Mouse (Mus musculus) kidney, postnatal 0 days (tissue): ENCODE data around the gene Nelfb. TPM values are rescaled to one million over a fixed set of nuclear protein-coding genes. Genes with fewer than 3 reads are reported as not detected.

ENCODE experiments used
- ATAC-seq: fragments of 200-750 bp; cut with Nextera tagmentation; replicated peaks from 2 replicates; pipeline ENCODE4 v1.8.0; 2017; ENCODE audit warnings: low read depth, moderate number of reproducible peaks, moderate TSS enrichment, moderate library complexity; ENCODE audit not compliant: low FRiP score
- DNase-seq: peaks from one replicate; pipeline ENCODE4 v3.0.0-alpha.2; 2016; ENCODE audit warnings: low spot score
- H3K27ac ChIP-seq: fragments of 300-500 bp; sonication (generic); 2 replicates; pipeline ENCODE4 v1.5.1; 2014; ENCODE audit warnings: mild to moderate bottlenecking
- H3K27me3 ChIP-seq: fragments of 300-500 bp; sonication (generic); 2 replicates; pipeline ENCODE4 v1.6.1; 2014; ENCODE audit warnings: low read length, mixed read lengths; ENCODE audit not compliant: insufficient read depth
- H3K36me3 ChIP-seq: fragments of 300-500 bp; sonication (generic); 2 replicates; pipeline ENCODE4 v1.6.1; 2014; ENCODE audit warnings: low read length, mixed read lengths; ENCODE audit not compliant: insufficient read depth
- H3K4me1 ChIP-seq: fragments of 300-500 bp; sonication (generic); replicated peaks from 2 replicates; pipeline ENCODE4 v1.6.1; 2014; ENCODE audit warnings: antibody characterized with exemption, low read length, mixed read lengths; ENCODE audit not compliant: insufficient read depth
- H3K4me2 ChIP-seq: fragments of 300-500 bp; sonication (generic); 2 replicates; pipeline ENCODE4 v1.6.1; 2014; ENCODE audit warnings: mild to moderate bottlenecking, low read length, moderate library complexity, mixed read lengths
- H3K4me3 ChIP-seq: fragments of 300-500 bp; sonication (generic); replicated peaks from 2 replicates; pipeline ENCODE4 v1.5.1; 2014; ENCODE audit warnings: low read depth, low read length
- H3K9ac ChIP-seq: fragments of 300-500 bp; sonication (generic); 2 replicates; pipeline ENCODE4 v1.6.1; 2014; ENCODE audit warnings: low read depth, low read length
- H3K9me3 ChIP-seq: fragments of 300-500 bp; sonication (generic); replicated peaks from 2 replicates; pipeline ENCODE4 v1.6.1; 2016; ENCODE audit warnings: low read length, inconsistent platforms, mixed read lengths
- CTCF ChIP-seq: IDR thresholded peaks from 2 replicates; pipeline ENCODE4 v1.5.1; 2016; ENCODE audit warnings: antibody characterized with exemption, low read depth, mild to moderate bottlenecking, moderate library complexity
- WGBS: fragments of 180-500 bp; shearing (Covaris S2); extraction: QIAGEN DNeasy Blood & Tissue Kit; methylation state at CpG from one replicate; pipeline ENCODE4 v1.1.7; 2014; 5-methylcytosine and 5-hydroxymethylcytosine counted together
- polyA plus RNA-seq: library from polyadenylated mRNA; unstranded; fragments of >200 nt; fragmentation: Nextera tagmentation; extraction: Ambion mirVana; gene quantifications from 2 replicates; pipeline ENCODE4 v1.2.1, GENCODE M21; 2015

Gene Nelfb
- polyA plus RNA-seq, 1 experiment from 2014 or later = 74.0 TPM

DNA sequence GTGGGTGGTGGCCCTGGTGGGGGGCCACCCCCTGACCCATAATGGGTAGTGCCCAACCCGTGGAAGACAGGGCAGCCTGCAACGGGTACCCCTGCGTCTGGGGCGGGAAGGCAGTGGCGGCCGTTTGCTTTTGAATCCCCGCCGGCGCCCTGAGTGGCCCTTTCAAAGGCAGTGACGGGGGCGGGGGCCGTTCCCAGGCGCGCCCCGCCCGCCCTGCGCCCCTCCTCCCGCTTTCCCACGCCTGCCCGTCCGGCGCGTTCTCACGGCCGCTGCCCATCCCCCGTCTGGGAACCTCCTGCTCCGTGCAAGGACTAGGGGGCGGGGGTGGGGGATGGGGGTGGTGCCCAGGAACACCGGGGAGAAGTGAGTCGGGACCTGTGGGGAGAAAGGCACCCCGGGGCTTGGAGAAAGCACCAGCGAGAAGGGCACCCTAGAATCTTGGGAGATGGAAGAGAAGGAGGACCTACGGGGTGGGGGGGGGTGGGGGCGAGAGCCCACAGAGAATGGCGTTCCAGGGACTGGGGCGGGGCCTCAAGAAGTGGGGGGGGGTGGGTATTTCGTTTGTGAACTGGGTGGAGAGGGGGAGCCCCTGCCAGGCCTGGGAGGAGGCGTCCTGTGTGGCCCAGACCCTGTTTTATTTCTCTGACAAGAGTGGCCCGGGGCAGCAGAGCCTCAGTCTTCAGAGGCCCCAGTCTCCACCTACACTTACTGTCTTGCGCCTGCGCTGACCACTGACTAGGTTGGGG lies 43.2 kb downstream of the Nelfb start:
- H3K9me3 ChIP-seq = no peaks in the 10 kb centered on the region
- peak overlapping the region; percentile 62 for H3K9ac ChIP-seq
- no peaks in the 10 kb centered on the region for H3K27me3 ChIP-seq
- H3K36me3 ChIP-seq = no peaks in the 10 kb centered on the region
- no peak for TF ChIP-seq CTCF
- under 1% methylated on average over 39 of the region's 41 CpGs for WGBS
- DNase-seq (peak; percentile 78), ATAC-seq (peak; percentile 52)
- H3K4me1 ChIP-seq = peaks cover 31% of the 10 kb centered on the region
- H3K4me2 ChIP-seq = peak overlapping the region; percentile 95
- H3K27ac ChIP-seq = peak overlapping the region; percentile 83
- H3K4me3 ChIP-seq = peak overlapping the region; percentile 47

GRCm38 (mm10) chr2:25167481-25167880 lies 43.8 kb downstream of the Nelfb start:
- Histone ChIP-seq H3K36me3 (no peaks in the 10 kb centered on the region), H3K27ac (peak overlapping the region; percentile 83), H3K4me1 (peaks cover 33% of the 10 kb centered on the region), H3K9me3 (no peaks in the 10 kb centered on the region), H3K9ac (peak overlapping the region; percentile 62; the same call in 1 of the 2 replicates), H3K4me3 (peak overlapping the region; percentile 47; the same call in 1 of the 2 replicates), H3K27me3 (no peaks in the 10 kb centered on the region), H3K4me2 (peak overlapping the region; percentile 95)
- WGBS = 13% methylated on average over 4 of the region's 4 CpGs
- ATAC-seq (no peak), DNase-seq (no peak)
- no peak for TF ChIP-seq CTCF

DNA sequence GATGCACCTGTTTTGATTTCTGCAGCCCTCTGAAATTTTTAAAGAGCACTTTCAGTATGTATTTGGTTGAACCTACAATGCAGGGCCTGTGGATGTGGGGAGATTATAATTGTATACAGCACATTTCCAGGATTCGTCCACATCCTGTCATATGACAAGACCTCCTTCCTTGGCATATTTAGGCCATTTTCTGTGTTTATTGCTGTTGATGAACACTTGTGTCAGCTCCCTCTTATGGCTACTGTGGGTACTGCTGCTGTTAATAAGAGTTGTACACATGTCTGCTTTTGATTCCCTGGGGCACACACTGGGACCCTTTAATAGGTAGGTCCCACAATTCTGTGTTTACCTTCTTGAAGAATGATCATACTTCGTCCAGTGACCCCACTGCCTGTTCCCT lies 53.6 kb downstream of the Nelfb start:
- peak; percentile 69 for TF ChIP-seq CTCF
- 54% methylated on average over 2 of the region's 2 CpGs for WGBS
- DNase-seq = peak; percentile 61

GRCm38 (mm10) chr2:25156990-25157389 lies 54.3 kb downstream of the Nelfb start:
- no peak for ATAC-seq
- no peak overlapping the region for H3K4me3 ChIP-seq
- no peak overlapping the region for H3K9ac ChIP-seq
- H3K4me2 ChIP-seq = no peak overlapping the region
- WGBS = 33% methylated on average over 2 of the region's 2 CpGs
- no peak for DNase-seq
- TF ChIP-seq CTCF = peak; percentile 60
- no peaks in the 10 kb centered on the region for H3K27me3 ChIP-seq
- H3K4me1 ChIP-seq = no peaks in the 10 kb centered on the region
- H3K9me3 ChIP-seq = no peaks in the 10 kb centered on the region
- H3K27ac ChIP-seq = no peak overlapping the region
- no peaks in the 10 kb centered on the region for H3K36me3 ChIP-seq

More for the DNA sequence above, 53.6 kb downstream of the Nelfb start:
- no peaks in the 10 kb centered on the region for H3K9me3 ChIP-seq
- H3K27ac ChIP-seq = no peak overlapping the region
- H3K4me3 ChIP-seq = no peak overlapping the region
- no peaks in the 10 kb centered on the region for H3K4me1 ChIP-seq
- H3K9ac ChIP-seq = no peak overlapping the region
- no peak for ATAC-seq
- no peak overlapping the region for H3K4me2 ChIP-seq
- H3K36me3 ChIP-seq = no peaks in the 10 kb centered on the region
- no peaks in the 10 kb centered on the region for H3K27me3 ChIP-seq

- no peaks in the 10 kb centered on the region for H3K9me3 ChIP-seq
- no peak overlapping the region for H3K9ac ChIP-seq
- no peak overlapping the region for H3K4me3 ChIP-seq
- no peak overlapping the region for H3K27ac ChIP-seq
- DNase-seq = no peak
- no peak for ATAC-seq
- 86% methylated on average over 3 of the region's 3 CpGs for WGBS
- no peaks in the 10 kb centered on the region for H3K4me1 ChIP-seq
- no peaks in the 10 kb centered on the region for H3K27me3 ChIP-seq
- no peak overlapping the region for H3K4me2 ChIP-seq
- no peaks in the 10 kb centered on the region for H3K36me3 ChIP-seq
- TF ChIP-seq CTCF = no peak
Observed at GRCm38 (mm10) chr2:25156177-25156576, 55.1 kb downstream of the Nelfb start.

- Histone ChIP-seq H3K4me2 (no peak overlapping the region), H3K27ac (no peak overlapping the region), H3K27me3 (no peaks in the 10 kb centered on the region), H3K36me3 (no peaks in the 10 kb centered on the region), H3K9me3 (no peaks in the 10 kb centered on the region), H3K9ac (no peak overlapping the region), H3K4me1 (no peaks in the 10 kb centered on the region), H3K4me3 (no peak overlapping the region)
- TF ChIP-seq CTCF = no peak
- DNase-seq (no peak), ATAC-seq (no peak)
- WGBS = 67% methylated on average over 4 of the region's 4 CpGs
Observed at GRCm38 (mm10) chr2:25151280-25151956, 59.9 kb downstream of the Nelfb start.

Other genes with a start within 250 kb of the Nelfb start
- gene Dph7, start 249.1 kb downstream of the Nelfb start, polyA plus RNA-seq = 21.6 and 23.8 TPM in 2 replicates
- 153 and 157 TPM in 2 replicates for gene Mrpl41, start 236.4 kb downstream of the Nelfb start, polyA plus RNA-seq
- gene Pnpla7, start 235.5 kb downstream of the Nelfb start, polyA plus RNA-seq = 6.1 and 8.3 TPM in 2 replicates
- gene Nsmf, start 157.1 kb downstream of the Nelfb start, polyA plus RNA-seq = 71.0 and 74.6 TPM in 2 replicates
- 6.2 TPM in 2 replicates for gene Entpd8, start 131.2 kb downstream of the Nelfb start, polyA plus RNA-seq
- 0.41 and 0.43 TPM in 2 replicates for gene Noxa1, start 116.3 kb downstream of the Nelfb start, polyA plus RNA-seq
- gene Nrarp, start 30.7 kb downstream of the Nelfb start, polyA plus RNA-seq = 19.9 and 21.6 TPM in 2 replicates
- 10.8 and 12.0 TPM in 2 replicates for gene Tor4a, start 14.6 kb downstream of the Nelfb start, polyA plus RNA-seq
- gene Stpg3, start 3.1 kb upstream of the Nelfb start, polyA plus RNA-seq = 0.29 and 0.43 TPM in 2 replicates
- 0.28 and 0.62 TPM in 2 replicates for gene Fam166a, start 7.3 kb upstream of the Nelfb start, polyA plus RNA-seq
- gene Tubb4b, start 13.2 kb upstream of the Nelfb start, polyA plus RNA-seq = 339 and 384 TPM in 2 replicates
- gene Slc34a3, start 22.9 kb upstream of the Nelfb start, polyA plus RNA-seq = 1.5 and 1.6 TPM in 2 replicates
- 0.16 and 0.28 TPM in 2 replicates for gene Rnf224, start 25.3 kb upstream of the Nelfb start, polyA plus RNA-seq
- gene Rnf208, start 30.8 kb upstream of the Nelfb start, polyA plus RNA-seq = 24.2 and 27.4 TPM in 2 replicates
- gene Cysrt1, start 31.0 kb upstream of the Nelfb start, polyA plus RNA-seq = 0.61 and 0.75 TPM in 2 replicates
- gene AL732309.1, start 35.4 kb upstream of the Nelfb start, polyA plus RNA-seq = 2.7 and 3.7 TPM in 2 replicates
- 42.6 and 46.7 TPM in 2 replicates for gene Tmem203, start 44.0 kb upstream of the Nelfb start, polyA plus RNA-seq
- gene Tprn, start 51.1 kb upstream of the Nelfb start, polyA plus RNA-seq = 17.1 and 18.0 TPM in 2 replicates
- gene Ssna1, start 60.9 kb upstream of the Nelfb start, polyA plus RNA-seq = 172 TPM in 2 replicates
- 79.4 and 84.0 TPM in 2 replicates for gene Anapc2, start 61.0 kb upstream of the Nelfb start, polyA plus RNA-seq
- gene Tmem210, start 76.7 kb upstream of the Nelfb start, polyA plus RNA-seq = not detected in 2 replicates
- 0.29 and 0.48 TPM in 2 replicates for gene Lrrc26, start 78.4 kb upstream of the Nelfb start, polyA plus RNA-seq
- 0.58 and 0.66 TPM in 2 replicates for gene Grin1, start 107.7 kb upstream of the Nelfb start, polyA plus RNA-seq
- 57.9 and 59.6 TPM in 2 replicates for gene Man1b1, start 120.8 kb upstream of the Nelfb start, polyA plus RNA-seq
- 28.5 and 31.5 TPM in 2 replicates for gene Dpp7, start 144.9 kb upstream of the Nelfb start, polyA plus RNA-seq
- 80.5 and 92.8 TPM in 2 replicates for gene Uap1l1, start 154.2 kb upstream of the Nelfb start, polyA plus RNA-seq
- 17.9 and 19.3 TPM in 2 replicates for gene Sapcd2, start 160.8 kb upstream of the Nelfb start, polyA plus RNA-seq
- gene Entpd2, start 184.4 kb upstream of the Nelfb start, polyA plus RNA-seq = 6.9 and 7.8 TPM in 2 replicates
- gene Npdc1, start 187.9 kb upstream of the Nelfb start, polyA plus RNA-seq = 43.9 and 49.9 TPM in 2 replicates
- 0.06 TPM in 1 of 2 replicates, not detected in the other for gene Fut7, start 211.8 kb upstream of the Nelfb start, polyA plus RNA-seq
- 9.7 and 9.8 TPM in 2 replicates for gene Abca2, start 217.2 kb upstream of the Nelfb start, polyA plus RNA-seq
- gene Clic3, start 245.3 kb upstream of the Nelfb start, polyA plus RNA-seq = 7.7 and 10.3 TPM in 2 replicates
- gene Paxx, start 249.6 kb upstream of the Nelfb start, polyA plus RNA-seq = 42.0 and 45.0 TPM in 2 replicates